Mouse (Mus musculus): ENCODE data around the gene Rps8. TPM values are rescaled to one million over a fixed set of nuclear protein-coding genes. Genes with fewer than 3 reads are reported as not detected.

Rps8 gene
- total RNA-seq, 2 experiments from 2014 or later, result 554 to 567 TPM

DNA sequence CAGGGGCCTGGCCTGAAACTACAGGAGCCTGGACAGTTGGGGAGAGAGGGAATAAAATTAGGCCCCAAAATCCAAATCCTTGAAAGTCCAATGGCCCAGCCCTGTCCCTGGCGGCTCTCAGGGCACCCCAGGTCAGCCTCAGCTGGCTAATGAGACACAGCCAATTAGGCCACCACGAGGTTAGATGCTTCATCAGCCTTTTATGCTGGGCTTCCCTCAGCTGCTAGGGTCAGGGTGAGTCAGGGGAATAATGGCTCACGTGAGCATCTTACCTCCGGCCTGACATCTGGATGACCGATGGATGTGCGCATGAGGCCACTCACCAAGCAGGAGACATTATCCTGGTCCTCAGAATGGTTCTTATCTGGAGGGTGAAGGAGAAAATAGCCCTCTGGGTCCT is 25.3 kb downstream of the Rps8 start:
- intact Hi-C loops (cut with DNase I), result loop anchor here (10.0 kb wide), 1 partner anchor 306 kb away; the partner anchor contains the start of gene Hpdl

DNA sequence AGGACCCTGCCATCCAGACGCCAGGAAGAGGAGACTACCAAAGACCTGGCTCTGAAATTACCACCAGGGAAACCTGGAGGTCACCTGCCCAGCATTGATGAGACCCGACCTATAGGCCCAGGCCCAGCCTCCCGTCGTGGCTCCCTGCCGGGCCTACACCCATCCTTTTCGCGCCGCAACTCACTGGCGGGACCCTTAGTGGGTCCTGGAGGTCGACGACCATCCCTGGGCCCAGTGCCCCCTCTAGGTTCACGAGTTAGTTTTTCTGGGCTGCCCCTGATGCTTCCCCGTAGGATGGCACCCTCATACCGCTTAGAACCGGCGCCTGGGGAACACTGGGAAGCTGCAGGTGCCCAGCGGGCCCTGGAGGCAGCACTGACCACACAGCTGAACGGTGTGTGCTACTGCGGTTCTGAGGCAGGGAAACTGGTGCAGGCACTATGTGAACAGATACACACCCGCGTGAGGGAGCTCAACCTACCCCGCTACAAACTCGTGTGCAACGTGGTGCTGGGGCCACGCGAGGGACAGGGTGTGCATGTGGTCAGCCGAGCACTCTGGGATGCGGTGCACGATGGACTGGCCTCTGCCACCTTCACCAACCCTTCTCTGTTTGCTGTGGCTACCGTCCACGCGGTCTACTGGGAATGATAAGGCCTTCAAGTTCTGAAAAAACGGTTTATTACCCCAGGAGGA is 27.9 kb downstream of the Rps8 start:
- DNase-seq (ENCODE audit: extremely low spot score in 1 of 2, low spot score in 2 of 2), result no peak
- intact Hi-C loops (cut with DNase I), result no loop called here

More for the DNA sequence above, 25.3 kb downstream of the Rps8 start:
- DNase-seq (ENCODE audit: extremely low spot score in 1 of 2, low spot score in 2 of 2), result no peak

DNA sequence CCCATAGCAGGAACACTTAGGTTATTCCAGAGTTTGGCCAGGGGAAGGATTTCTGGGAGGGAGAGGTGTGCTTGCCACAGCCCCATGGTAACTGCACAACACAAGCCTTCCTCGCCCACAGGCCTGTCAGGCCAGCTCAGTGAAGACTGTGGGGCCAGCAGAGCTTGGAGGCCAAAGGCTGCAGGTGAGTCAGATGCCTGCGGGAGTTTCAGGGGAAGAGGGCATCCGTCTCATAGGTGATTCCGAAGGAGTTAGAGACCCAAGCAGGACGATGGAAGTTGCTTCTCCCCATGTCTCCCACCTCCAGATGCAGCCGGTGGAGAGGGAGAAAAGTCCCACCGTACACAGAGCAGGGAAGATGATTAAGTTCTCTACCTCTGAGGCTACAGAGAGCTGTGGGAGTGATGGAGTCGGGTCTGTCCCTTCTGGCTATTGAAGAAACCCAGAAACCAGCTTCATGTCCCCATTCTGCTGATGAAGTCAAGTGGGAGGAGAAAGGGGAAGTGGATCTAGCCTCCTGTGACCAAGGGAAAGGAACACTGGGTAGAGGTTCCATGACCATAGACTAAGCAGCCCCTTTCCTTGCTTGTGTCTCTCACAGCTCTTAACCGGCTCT is 29.3 kb downstream of the Rps8 start, which contains the start of gene Tctex1d4:
Gene Tctex1d4, plus strand, starts transcription at position 120 of the 616 bp plus-strand sequence.
- intact Hi-C loops (cut with DNase I), result no loop called here
- no peak for DNase-seq (ENCODE audit: extremely low spot score in 1 of 2, low spot score in 2 of 2)

DNA sequence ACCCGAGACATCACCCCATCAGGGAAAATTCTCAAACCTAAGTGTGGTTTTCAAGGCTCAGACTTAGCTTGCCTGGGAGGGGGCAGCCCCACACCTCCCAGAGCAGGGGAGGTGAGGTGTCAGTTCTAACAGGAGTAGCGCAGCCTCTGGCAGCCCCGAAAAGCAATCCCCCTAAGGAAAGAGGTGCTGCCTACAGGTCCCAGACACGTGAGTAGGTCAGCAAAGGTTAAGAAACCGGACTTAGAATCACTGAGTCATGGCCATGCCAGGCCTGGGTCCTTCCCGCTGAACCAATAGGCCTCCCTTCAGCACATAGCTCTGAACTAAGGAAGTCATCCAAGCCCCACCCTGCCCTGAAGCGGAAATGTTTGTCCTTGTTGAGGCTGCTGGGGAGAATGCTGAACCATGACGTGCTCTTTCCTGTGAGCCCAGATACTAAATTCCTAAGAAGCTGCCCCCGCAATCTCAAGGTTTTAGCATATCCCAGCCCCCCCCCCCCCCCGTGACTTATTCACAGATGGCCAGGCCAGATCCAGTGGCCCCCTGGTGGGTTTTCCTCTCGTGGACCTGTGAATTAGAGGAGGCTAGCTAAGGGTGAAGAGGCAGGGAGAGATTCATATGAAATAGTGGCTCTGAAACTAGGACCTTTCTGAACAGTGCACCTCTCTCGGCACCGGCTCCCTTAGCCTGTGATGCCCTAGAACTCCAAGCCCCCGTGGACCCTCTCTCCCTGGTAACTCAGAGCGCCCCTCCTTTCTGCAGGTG is 30.0 kb downstream of the Rps8 start:
- intact Hi-C loops (cut with DNase I), result no loop called here

DNA sequence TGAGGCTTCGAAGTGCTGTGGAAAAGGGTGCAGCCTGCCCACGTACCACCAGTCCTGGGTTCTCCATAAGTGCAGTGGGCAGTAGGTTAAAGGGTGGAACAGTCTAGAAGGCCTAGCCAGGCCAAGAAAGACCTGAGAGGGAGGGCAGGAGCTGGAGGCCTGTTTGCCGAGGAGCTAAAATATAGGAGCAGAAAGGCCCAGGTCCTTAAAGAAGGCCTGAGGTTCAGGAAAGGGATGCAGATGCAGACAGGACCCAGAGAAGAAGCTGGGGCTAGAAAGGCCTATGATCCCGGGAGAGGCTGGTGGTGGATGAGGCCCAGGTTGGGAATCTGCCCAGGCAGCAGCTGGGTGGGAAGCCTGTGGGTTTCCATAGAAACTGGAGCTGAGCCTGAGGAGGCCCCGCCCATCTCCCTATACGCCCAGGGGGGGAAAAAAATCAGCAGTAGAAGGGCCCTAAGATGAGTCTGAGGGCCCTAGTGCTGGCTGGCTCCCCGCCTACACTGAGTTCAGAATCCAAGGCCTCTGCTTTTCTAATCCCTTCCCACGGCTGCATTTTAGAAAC is 30.6 kb downstream of the Rps8 start, which contains the start of gene Btbd19:
Gene Btbd19, minus strand, starts transcription at position 378 of the 562 bp plus-strand sequence.
- peak; percentile 76 to 88 for DNase-seq (ENCODE audit: extremely low spot score in 1 of 2, low spot score in 2 of 2)
- intact Hi-C loops (cut with DNase I), result no loop called here

More for the DNA sequence above, 30.0 kb downstream of the Rps8 start:
- peak in 1 of 2 experiments; percentile 87 for DNase-seq (ENCODE audit: extremely low spot score in 1 of 2, low spot score in 2 of 2)

DNA sequence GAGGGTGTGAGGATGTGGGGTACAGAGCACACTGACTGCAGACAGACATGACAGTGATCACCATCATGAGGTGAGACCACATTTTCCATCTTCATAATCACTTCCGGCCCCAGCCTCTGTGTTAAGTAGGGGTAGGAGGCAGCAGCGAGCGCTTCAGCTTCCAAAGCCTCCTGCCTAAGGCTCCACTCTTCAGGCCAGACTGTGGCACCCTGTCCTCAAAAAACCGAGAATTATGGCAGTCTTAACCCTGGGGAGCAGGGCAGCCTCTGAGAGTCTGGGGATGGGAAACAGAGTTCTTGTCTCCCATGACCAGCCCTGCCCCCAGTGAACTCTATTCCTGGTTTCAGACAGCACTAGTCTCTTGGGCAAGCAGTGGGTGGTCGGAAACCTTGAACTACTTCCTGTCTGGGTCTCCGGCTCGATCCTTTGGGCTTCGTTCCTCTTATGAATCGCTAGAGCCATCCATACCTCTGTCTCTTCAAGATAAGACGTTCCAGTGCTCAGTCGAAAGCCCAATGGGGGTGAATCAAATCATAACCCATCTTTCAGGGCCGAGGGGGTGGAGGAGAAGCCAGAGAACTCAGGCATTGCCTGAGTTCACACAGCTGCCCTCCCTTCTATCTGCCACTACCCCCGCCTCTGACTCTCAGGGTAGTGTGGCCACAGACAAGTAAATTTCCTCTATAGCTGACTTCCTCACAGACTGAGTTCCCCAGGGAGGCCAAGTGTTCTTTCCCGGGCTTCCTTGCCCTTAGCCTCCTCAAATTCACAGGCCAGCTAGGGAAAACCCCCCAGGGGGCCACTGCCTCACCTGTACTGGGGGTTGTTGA is 31.3 kb downstream of the Rps8 start:
- peak in 1 of 2 experiments; percentile 73 for DNase-seq (ENCODE audit: extremely low spot score in 1 of 2, low spot score in 2 of 2)
- intact Hi-C loops (cut with DNase I), result no loop called here

DNA sequence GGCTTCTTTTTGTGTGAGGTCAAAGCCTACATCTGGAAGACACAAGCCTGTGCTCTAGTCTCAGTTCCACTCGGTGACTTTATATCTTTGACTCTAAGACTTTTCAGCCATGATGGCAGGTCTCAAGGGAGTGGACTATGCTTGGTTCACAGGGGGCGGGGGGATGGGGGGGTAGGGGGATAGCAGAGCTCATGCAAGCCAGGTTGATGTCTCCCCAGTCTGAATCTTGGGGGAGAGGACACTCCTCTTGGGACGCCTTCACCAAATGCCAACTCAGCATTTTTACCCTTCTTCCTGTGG is 31.9 kb downstream of the Rps8 start:
- intact Hi-C loops (cut with DNase I), result no loop called here
- DNase-seq (ENCODE audit: extremely low spot score in 1 of 2, low spot score in 2 of 2), result no peak

DNA sequence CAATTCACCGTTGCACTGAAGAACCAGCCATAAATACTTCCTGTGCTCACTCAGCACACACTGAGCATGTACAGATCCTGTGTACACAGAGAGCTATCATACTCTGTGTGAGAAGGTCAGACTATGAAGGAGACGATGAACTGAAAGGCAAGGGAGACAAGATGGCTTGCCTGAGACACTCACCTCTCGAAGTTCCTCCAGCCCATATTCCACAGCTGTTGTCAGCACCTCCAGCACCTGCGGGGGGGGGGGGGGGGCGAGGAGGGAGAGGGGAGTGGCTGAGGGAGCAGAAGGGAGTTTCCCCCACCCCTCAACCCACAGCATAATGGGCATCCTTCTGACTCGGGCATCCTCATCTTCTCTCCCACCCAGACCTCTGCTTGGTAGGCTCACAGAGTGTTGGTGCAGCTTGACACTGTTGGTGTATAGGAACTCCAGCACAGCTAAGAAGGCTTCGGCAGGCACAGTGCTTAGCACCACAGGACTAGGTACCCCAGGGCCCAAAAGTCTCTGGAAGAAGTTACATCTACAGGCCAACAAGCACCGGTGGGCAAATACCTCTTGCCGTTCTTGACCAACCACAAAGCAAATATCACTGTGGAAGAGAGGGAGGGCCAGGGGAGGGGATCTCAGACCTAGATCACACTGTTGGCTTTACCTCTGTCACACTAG is 32.4 kb downstream of the Rps8 start:
- intact Hi-C loops (cut with DNase I), result no loop called here

DNA sequence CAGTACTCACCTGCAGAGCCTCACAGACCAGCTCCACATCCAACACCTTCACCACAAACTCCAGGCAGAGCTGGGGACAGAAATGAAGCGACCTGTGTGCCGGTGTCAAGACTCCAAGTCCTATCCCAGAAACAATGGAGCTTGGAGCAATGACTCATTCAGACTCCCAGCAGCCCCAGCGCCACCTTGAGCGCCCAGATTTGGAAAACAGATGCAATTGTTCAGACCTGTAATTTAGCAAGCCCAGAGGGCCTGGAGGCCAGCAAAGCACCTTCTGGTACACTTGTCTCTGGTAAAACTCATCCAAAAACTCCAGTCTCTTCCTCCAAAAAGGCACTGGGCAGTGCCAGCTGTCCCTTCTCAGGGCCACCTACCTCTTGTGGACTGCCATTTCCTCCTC is 33.8 kb downstream of the Rps8 start:
- no peak for DNase-seq (ENCODE audit: extremely low spot score in 1 of 2, low spot score in 2 of 2)
- intact Hi-C loops (cut with DNase I), result no loop called here

More for the DNA sequence above, 32.4 kb downstream of the Rps8 start:
- DNase-seq (ENCODE audit: extremely low spot score in 1 of 2, low spot score in 2 of 2), result no peak

DNA sequence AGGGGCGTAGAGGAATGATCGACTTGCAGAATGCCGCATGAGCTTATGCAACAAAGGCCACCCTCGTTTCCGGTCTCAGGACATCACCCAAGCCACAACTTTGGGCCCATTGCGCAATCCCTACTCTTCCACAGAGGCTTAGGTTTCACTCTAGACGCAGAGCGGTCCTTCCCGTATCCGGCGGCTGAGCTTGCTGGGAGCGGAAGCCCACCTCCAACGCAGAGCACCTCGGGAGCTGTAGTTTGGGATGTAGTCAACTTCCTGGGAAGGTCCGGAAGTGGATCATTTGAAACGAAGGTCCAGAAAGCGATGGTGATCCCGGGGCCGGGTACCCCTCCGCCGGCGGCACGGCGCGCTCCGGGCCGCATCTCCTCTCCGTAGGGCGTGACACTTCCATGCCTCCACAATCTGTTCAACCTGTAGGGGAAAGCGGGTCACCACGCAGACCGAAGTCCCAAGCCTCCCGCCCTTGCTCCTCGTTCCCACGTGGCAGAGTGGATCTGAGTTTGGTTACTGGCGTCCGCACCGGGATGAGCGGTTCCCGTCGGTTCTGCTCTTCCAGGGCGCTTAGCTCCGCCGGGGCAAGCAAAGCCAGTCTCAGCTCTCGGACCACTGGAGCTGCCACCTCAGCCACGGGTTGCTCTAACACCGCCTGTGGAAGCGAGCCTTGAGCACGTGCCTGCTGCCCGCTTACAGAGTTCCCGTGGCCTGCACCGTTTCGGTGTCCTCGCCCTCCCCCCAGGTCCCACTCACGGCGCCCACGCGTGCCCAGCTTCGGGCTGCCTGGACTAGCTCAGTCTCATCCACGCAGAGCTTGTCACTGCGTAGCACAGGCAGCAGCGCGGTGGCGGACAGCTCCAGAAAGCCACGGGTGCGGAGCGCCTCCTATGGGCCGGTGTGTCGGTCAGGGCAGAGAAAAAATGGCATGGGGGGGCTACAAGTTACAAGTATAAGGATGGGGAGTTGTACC is 35.3 kb downstream of the Rps8 start:
- intact Hi-C loops (cut with DNase I), result no loop called here
- peak; percentile 95 to 96 for DNase-seq (ENCODE audit: extremely low spot score in 1 of 2, low spot score in 2 of 2)

DNA sequence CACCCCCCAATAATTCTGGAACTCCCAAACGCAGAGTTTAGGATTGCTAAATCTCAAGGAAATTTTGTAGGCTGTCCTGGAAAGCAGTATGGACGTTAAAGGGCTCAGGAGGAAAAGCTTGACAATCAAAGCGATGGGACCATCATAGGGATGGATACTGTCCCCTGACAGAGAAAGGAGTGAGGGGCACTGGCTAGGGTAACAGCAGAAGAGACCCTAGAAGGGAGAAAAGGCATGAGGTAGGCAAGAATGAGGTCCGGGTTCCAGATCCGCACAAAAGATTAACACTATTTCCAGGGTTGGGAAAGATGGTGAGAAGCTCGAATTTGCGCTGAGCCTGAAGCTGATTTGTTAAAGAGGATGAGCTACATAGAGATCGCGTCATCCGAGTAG is 36.0 kb downstream of the Rps8 start:
- intact Hi-C loops (cut with DNase I), result no loop called here
- DNase-seq (ENCODE audit: extremely low spot score in 1 of 2, low spot score in 2 of 2), result no peak

DNA sequence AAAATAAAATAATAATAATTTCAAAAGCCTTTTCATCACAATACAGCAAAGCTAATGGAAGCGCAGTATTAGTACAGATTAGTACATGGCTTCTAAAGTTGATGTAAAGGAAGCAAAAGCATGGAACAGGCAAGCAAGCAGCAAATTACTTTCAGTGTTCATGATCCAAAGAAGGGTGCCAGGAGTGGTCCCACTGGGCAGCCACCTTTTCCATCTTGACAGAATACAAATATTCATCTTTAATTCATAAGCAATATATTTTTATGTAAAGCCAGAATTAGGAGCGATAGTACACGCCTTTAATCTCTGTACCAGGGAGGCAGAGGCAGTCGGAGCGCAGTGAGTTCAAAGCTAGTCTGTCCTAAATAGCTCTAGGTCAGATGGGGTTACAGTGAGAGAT is 36.4 kb downstream of the Rps8 start:
- intact Hi-C loops (cut with DNase I), result no loop called here
- no peak for DNase-seq (ENCODE audit: extremely low spot score in 1 of 2, low spot score in 2 of 2)

DNA sequence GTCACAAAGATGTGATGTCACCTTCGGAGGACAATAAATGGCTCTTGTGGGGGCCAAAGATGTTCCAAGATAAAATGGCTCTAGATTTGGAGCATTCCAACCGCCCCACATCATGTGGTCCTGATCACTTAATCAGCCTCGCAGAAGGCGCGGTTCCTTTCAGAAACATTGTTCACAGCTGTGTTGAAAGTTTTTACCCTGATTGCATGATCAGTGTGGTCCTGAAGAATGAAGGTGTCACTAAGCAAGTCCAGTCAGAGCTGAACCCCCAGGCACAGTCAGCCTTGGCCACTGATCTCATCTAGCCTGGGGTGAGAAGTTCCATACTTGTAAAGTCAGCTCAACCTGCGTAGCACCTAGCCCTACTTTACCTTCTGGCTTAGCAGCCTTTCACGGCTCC is 38.1 kb downstream of the Rps8 start:
- DNase-seq (ENCODE audit: extremely low spot score in 1 of 2, low spot score in 2 of 2), result no peak
- intact Hi-C loops (cut with DNase I), result no loop called here

DNA sequence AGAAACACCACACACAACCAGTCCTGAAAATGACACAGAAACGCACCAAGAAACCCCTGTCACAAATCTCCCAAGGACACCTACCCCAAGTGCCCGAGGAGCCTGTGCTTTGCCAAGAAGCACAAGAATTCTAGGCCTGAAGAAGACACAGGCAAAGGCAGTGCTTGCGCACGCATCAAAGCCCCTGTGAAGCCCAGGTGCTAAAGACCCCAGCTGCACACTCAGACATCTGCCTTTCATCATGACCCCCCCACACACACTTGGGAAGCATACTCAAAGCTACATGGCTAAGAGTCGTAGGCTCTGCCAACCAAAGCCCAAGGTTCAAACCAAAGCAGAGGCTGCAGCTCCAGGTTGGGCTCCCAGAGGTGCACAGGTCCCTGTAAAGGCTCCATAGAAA is 40.5 kb downstream of the Rps8 start:
- intact Hi-C loops (cut with DNase I), result no loop called here
- DNase-seq (ENCODE audit: extremely low spot score in 1 of 2, low spot score in 2 of 2), result no peak

DNA sequence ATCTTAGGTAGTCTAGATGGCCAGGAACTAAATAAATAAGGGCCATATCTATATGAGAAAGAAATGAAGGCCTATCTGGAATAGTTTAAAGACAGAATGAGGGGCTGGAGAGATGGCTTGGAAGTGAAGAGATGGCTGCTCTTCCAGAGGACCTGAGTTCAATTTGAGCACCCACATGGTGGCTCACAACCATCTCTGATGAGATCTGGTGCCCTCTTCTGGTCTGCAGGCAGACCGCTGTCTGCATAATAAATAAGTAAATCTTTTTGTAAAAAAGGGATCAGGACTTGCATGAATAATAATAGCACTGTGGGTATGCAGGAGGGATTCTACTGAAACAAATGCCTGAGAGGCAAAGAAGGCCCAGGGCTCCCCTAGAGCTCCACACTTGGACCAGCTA is 42.8 kb downstream of the Rps8 start:
- intact Hi-C loops (cut with DNase I), result no loop called here

DNA sequence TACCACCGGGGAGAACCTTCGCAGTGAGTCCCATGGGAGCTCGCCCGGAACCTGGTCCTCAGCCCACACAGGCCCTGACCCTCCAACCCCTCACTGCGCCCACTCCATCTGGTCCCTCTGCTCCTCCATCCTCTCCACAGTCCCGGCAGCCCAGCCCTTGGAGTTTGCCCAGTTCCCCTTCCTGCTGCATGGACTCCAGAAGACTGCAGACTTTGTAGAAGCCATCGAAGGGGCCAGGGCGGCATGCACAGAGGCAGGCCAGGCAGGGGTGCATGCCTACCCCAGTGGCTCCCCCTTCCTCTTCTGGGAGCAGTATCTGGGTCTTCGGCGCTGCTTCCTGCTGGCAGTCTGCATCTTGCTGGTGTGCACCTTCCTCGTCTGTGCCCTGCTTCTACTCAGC is 45.1 kb downstream of the Rps8 start:
- intact Hi-C loops (cut with DNase I), result no loop called here
- no peak for DNase-seq (ENCODE audit: extremely low spot score in 1 of 2, low spot score in 2 of 2)

More for the DNA sequence above, 42.8 kb downstream of the Rps8 start:
- no peak for DNase-seq (ENCODE audit: extremely low spot score in 1 of 2, low spot score in 2 of 2)

DNA sequence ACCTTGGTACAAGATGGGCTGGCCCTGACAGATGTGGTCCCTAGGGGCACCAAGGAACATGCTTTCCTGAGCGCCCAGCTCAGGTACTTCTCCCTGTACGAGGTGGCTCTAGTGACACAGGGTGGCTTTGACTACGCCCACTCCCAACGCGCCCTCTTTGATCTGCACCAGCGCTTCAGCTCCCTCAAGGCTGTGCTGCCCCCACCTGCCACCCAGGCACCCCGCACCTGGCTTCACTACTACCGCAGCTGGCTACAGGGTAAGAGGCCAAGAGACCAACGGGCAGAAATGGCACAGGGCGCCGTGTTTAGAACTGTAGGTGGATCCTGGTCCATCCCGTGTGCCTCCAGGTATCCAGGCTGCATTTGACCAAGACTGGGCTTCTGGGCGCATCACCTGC is 45.8 kb downstream of the Rps8 start:
- DNase-seq (ENCODE audit: extremely low spot score in 1 of 2, low spot score in 2 of 2), result no peak
- intact Hi-C loops (cut with DNase I), result no loop called here
